Comparison of ENCODE assay signal across 7 mouse cellular contexts in genomic region chr7:127322085-127322484, GRCm38 (mm10). TPM values are rescaled to one million over a fixed set of nuclear protein-coding genes. Genes with fewer than 3 reads are reported as not detected.
DNase-seq lines count a peak whose midpoint lies in the region; ATAC-seq and TF ChIP-seq lines count a peak whose summit lies in the region.

No protein-coding gene starts in this region.

- no peaks in the 10 kb centered on the region for H3K27me3 ChIP-seq in hindbrain, postnatal 0 days (ENCODE audit: insufficient read depth, low read length)
- H3K27me3 ChIP-seq in hindbrain, embryonic 14.5 days (ENCODE audit: control insufficient read depth, insufficient read depth, low read length) = no peaks in the 10 kb centered on the region
- no peaks in the 10 kb centered on the region for H3K27me3 ChIP-seq in forebrain, embryonic 16.5 days (replicated peaks; ENCODE audit: control insufficient read depth, insufficient read depth, low read length)

- no peak for DNase-seq in hindbrain, postnatal 0 days (ENCODE audit: low spot score)
- no peak for DNase-seq in hindbrain, embryonic 14.5 days (ENCODE audit: low spot score)
- DNase-seq in thymus, postnatal 4 days = peak; percentile 48
- DNase-seq in thymus, adult 18-20 months = no peak
- peak; percentile 35 for DNase-seq in kidney, adult 9 months
- DNase-seq in layer of hippocampus, adult 11-12 months (ENCODE audit: low spot score) = no peak

- peak; percentile 41 for TF ChIP-seq CTCF in hindbrain, postnatal 0 days (IDR thresholded peaks at IDR 0.05; ENCODE audit: low read depth)

- H3K4me2 ChIP-seq in hindbrain, postnatal 0 days (ENCODE audit: low read depth, low read length) = no peak overlapping the region
- no peak overlapping the region for H3K4me2 ChIP-seq in hindbrain, embryonic 14.5 days (replicated peaks)
- H3K4me2 ChIP-seq in forebrain, embryonic 16.5 days (ENCODE audit: low read length) = no peak overlapping the region

- no peaks in the 10 kb centered on the region for H3K9me3 ChIP-seq in hindbrain, postnatal 0 days (ENCODE audit: low read length)
- no peaks in the 10 kb centered on the region for H3K9me3 ChIP-seq in hindbrain, embryonic 14.5 days (ENCODE audit: control insufficient read depth, low read length)
- H3K9me3 ChIP-seq in forebrain, embryonic 16.5 days (ENCODE audit: control insufficient read depth, low read length) = no peaks in the 10 kb centered on the region

- H3K4me1 ChIP-seq in hindbrain, postnatal 0 days (ENCODE audit: insufficient read depth, low read length) = no peaks in the 10 kb centered on the region
- H3K4me1 ChIP-seq in hindbrain, embryonic 14.5 days (replicated peaks; ENCODE audit: control insufficient read depth, insufficient read depth, low read length) = no peaks in the 10 kb centered on the region
- H3K4me1 ChIP-seq in forebrain, embryonic 16.5 days (replicated peaks; ENCODE audit: control insufficient read depth, insufficient read depth, low read length) = no peaks in the 10 kb centered on the region

- no peaks in the 10 kb centered on the region for H3K36me3 ChIP-seq in hindbrain, postnatal 0 days (ENCODE audit: insufficient read depth, low read length)
- no peaks in the 10 kb centered on the region for H3K36me3 ChIP-seq in hindbrain, embryonic 14.5 days (replicated peaks; ENCODE audit: control insufficient read depth, insufficient read depth)
- no peaks in the 10 kb centered on the region for H3K36me3 ChIP-seq in forebrain, embryonic 16.5 days (ENCODE audit: control insufficient read depth, insufficient read depth)

- no peak overlapping the region for H3K9ac ChIP-seq in hindbrain, postnatal 0 days (replicated peaks; ENCODE audit: low read length)
- no peak overlapping the region for H3K9ac ChIP-seq in hindbrain, embryonic 14.5 days
- H3K9ac ChIP-seq in forebrain, embryonic 16.5 days (replicated peaks; ENCODE audit: low read depth, low read length) = no peak overlapping the region

- WGBS in hindbrain, postnatal 0 days = 40% methylated on average over 5 of the region's 5 CpGs
- 45% methylated on average over 5 of the region's 5 CpGs for WGBS in hindbrain, embryonic 14.5 days
- WGBS in forebrain, embryonic 16.5 days = 38% methylated on average over 5 of the region's 5 CpGs

- no peak for ATAC-seq in hindbrain, postnatal 0 days
- no peak for ATAC-seq in hindbrain, embryonic 14.5 days (ENCODE audit: low FRiP score)
- no peak for ATAC-seq in forebrain, embryonic 16.5 days

- no peak overlapping the region for H3K4me3 ChIP-seq in hindbrain, postnatal 0 days (ENCODE audit: low read length)
- H3K4me3 ChIP-seq in hindbrain, embryonic 14.5 days (replicated peaks; ENCODE audit: low read length) = no peak overlapping the region
- H3K4me3 ChIP-seq in forebrain, embryonic 16.5 days (replicated peaks; ENCODE audit: low read length) = no peak overlapping the region

- no peak overlapping the region for H3K27ac ChIP-seq in hindbrain, postnatal 0 days
- no peak overlapping the region for H3K27ac ChIP-seq in hindbrain, embryonic 14.5 days
- H3K27ac ChIP-seq in forebrain, embryonic 16.5 days (ENCODE audit: low read length) = no peak overlapping the region

RNA-seq across cellular contexts. Expression of gene Zfp768, which starts 23.3 kb away (rescaled TPM):
- total RNA-seq in hindbrain, postnatal 0 days (2014; rRNA removed) = 47.7 and 53.6 TPM in 2 replicates
- 13.4 and 15.7 TPM in 2 replicates for polyA plus RNA-seq in hindbrain, postnatal 0 days (2015; fragmentation: Nextera tagmentation; extraction: Ambion mirVana)
- polyA plus RNA-seq in hindbrain, embryonic 14.5 days (2014; fragmentation: Nextera tagmentation; extraction: Ambion mirVana) = 4.8 and 6.1 TPM in 2 replicates
- 10.5 and 10.6 TPM in 2 replicates for polyA plus RNA-seq in forebrain, embryonic 16.5 days (2015; fragmentation: Nextera tagmentation; extraction: Ambion mirVana)

RNA-seq across cellular contexts. Expression of gene Itgal, which starts 26.0 kb away (rescaled TPM):
- 0.11 TPM in 1 of 2 replicates, not detected in the other for total RNA-seq in hindbrain, postnatal 0 days (2014; rRNA removed)
- polyA plus RNA-seq in hindbrain, postnatal 0 days (2015; fragmentation: Nextera tagmentation; extraction: Ambion mirVana) = 0.10 and 0.26 TPM in 2 replicates
- polyA plus RNA-seq in hindbrain, embryonic 14.5 days (2014; fragmentation: Nextera tagmentation; extraction: Ambion mirVana) = 0.12 and 0.46 TPM in 2 replicates
- 0.16 and 0.20 TPM in 2 replicates for polyA plus RNA-seq in forebrain, embryonic 16.5 days (2015; fragmentation: Nextera tagmentation; extraction: Ambion mirVana)

RNA-seq across cellular contexts. Expression of gene Sephs2, which starts 48.2 kb away (rescaled TPM):
- total RNA-seq in hindbrain, postnatal 0 days (2014; rRNA removed) = 80.3 and 83.2 TPM in 2 replicates
- 79.9 and 83.9 TPM in 2 replicates for polyA plus RNA-seq in hindbrain, postnatal 0 days (2015; fragmentation: Nextera tagmentation; extraction: Ambion mirVana)
- 76.3 and 80.6 TPM in 2 replicates for polyA plus RNA-seq in hindbrain, embryonic 14.5 days (2014; fragmentation: Nextera tagmentation; extraction: Ambion mirVana)
- polyA plus RNA-seq in forebrain, embryonic 16.5 days (2015; fragmentation: Nextera tagmentation; extraction: Ambion mirVana) = 48.3 and 49.2 TPM in 2 replicates

RNA-seq across cellular contexts. Expression of gene Zfp747, which starts 53.8 kb away (rescaled TPM):
- 7.9 and 10.0 TPM in 2 replicates for total RNA-seq in hindbrain, postnatal 0 days (2014; rRNA removed)
- 4.0 and 4.5 TPM in 2 replicates for polyA plus RNA-seq in hindbrain, postnatal 0 days (2015; fragmentation: Nextera tagmentation; extraction: Ambion mirVana)
- polyA plus RNA-seq in hindbrain, embryonic 14.5 days (2014; fragmentation: Nextera tagmentation; extraction: Ambion mirVana) = 8.2 and 8.5 TPM in 2 replicates
- polyA plus RNA-seq in forebrain, embryonic 16.5 days (2015; fragmentation: Nextera tagmentation; extraction: Ambion mirVana) = 8.2 and 9.6 TPM in 2 replicates

Comparison
In these comparisons a context has a peak if more than half of its experiments do, and no peak if none do; other contexts are left out.
1. DNase-seq: peak in thymus, postnatal 4 days (single experiment) and kidney, adult 9 months (single experiment); none in hindbrain, postnatal 0 days (single experiment), hindbrain, embryonic 14.5 days (single experiment), thymus, adult 18-20 months (0 of 2) and layer of hippocampus, adult 11-12 months (single experiment).